Mouse (Mus musculus): ENCODE data around the gene Slbp.
A peak's percentile ranks its signal among the peaks of the same experiment; 100 is the strongest.

Gene Slbp

GRCm38 (mm10) chr5:33651921-33652782, at the start of gene Slbp:
TSS of gene Slbp (minus strand) at chr5:33652574.
- peak; percentile 93 for DNase-seq (ENCODE audit: low read depth, low spot score)

DNA sequence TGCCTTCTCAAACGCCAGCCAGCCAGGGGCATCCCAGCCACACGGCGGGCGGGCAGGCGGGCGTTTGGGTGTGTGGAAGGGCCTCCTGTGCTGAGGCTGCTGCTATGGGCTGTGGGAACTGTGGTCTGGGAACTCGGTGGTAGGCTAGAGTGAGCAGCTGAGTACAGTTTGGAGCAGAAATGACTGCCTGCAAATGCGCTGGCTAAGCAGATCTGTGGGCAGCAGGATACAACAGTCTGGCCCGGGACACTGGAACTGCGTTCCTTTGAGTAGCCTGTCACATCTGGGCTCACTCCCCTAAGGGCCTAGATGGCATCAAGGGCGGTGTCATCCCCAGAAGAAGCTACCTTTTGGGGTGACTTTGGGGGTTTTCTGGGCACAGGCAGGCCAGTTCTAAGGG, 49.5 kb upstream of the Slbp start:
- DNase-seq (ENCODE audit: low read depth, low spot score): no peak

DNA sequence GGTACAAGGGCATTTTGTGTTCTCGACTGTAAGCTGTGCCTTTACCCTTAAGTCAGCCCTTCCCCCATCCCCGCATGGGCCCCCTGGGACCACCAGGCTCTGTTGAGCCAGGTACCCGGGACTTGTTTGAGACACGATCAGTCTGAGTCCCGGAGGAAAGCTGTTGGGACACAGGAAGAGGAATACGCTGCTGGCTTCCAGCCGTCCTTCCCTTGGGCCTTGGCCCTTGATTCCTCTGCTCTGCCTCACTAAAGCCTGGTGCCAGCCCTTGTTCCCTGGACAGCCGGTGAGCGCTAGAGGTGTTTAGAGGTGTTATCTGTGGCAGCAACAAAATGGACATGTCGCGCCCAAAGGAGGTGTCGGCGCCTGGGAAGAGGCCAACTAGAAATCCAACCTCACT, 47.6 kb upstream of the Slbp start:
- no peak for DNase-seq (ENCODE audit: low read depth, low spot score)

DNA sequence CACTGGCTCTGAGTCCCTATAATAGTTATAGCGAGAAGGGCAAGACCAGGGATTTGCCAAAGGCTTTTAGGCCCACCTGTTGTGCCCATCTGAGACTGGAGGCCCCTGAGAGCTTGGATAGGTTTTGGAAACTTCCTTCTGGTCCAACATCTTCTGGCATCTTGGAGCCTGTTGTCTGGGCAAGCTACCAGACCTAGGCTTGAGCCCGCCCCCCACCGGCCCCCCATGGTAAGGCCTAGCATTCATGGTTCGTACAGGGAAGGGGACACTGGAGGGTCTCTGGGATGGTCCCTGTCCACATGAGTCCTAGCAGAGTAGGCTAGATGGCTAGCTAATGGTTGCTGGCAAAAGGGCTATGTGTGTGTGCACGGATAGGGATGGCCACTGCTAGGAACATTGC, 46.3 kb upstream of the Slbp start:
- DNase-seq (ENCODE audit: low read depth, low spot score): no peak

GRCm38 (mm10) chr5:33697947-33698512, 45.7 kb upstream of the Slbp start:
- no peak for DNase-seq (ENCODE audit: low read depth, low spot score)

DNA sequence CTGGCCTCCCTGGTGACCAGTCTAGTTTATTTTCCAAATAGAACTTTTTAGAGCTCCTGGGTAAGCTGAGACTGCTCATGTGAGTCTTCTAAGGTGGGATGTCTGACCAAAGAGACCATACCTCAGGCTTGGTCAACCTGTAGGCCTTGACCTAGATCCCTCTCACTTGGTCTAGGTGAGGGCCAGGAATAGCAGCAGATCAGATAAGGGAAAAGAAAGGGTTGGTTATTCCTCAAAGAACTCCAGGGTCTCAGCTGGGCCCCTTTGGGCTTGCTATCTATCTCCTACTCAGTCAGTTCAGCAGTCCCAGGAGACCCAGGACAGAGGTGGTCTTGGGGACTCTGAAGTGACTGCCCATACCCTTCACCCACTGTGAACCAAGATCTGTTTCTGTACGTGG, 45.2 kb upstream of the Slbp start:
- no peak for DNase-seq (ENCODE audit: low read depth, low spot score)

DNA sequence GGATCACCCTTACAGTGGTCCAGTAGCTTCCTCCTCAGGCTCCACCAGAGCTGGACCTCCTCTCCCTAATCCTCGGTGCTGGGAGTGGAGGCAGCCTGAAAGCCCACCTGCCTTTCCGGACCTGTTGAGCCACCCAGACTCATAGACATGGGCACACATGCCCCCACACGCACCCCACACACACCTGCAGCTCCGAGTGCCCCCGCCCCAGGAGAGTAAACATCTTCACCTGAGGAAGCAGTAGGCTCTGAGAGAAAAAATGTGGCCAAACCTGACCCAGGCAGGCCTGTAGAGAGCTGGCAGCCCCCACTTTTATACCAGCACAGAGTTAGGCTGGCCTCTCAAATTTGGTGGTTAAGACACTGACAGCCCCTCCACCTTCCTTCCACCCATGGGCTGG, 44.1 kb upstream of the Slbp start:
- no peak for DNase-seq (ENCODE audit: low read depth, low spot score)

- DNase-seq (ENCODE audit: low read depth, low spot score): no peak
Observed at GRCm38 (mm10) chr5:33695718-33696121, 43.3 kb upstream of the Slbp start.

DNA sequence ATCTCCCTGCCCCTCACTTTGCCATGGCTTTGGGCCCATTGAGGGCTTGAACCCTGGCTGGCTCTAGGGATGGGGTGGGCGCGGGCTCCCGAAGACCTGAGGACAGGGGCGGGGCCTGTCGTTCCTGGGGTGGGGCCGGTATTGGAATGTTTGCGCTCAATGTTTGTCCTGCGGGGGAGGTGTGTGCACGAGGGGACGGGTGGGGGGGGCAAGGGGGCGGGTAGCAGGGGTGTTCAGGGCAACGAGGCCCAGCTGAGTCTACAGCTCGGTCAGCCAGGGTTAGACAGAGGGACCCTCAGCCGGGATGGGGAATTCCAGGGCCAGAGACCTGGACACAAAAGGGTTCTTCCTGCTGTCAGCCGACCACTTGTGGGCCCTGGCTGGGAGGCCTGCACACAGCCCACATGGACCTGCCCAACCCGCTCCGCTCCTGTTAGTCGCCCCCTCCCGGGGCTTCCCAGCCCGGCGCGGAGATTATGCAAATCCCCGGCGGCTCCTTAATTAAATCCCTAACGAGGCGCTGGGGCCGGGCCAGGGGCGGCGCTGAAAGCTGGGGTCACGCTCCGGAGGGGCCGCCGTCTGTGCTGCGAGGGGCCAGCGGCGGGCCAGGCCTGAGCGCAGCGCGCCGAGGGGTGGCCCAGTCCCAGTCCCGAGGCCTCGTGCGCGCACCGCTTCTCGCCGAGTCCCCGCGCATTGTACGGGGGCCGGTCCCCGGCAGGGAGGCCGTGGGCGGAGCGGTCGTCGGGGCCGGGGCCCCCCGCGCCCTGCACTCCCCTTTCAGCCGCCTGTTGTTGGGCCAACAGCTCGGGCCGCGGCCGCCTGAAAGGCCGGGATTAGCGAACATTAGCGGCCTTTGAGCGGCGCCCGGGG, 42.7 kb upstream of the Slbp start:
- no peak for DNase-seq (ENCODE audit: low read depth, low spot score)

GRCm38 (mm10) chr5:33694461-33694847, 42.1 kb upstream of the Slbp start:
- DNase-seq (ENCODE audit: low read depth, low spot score): no peak

DNA sequence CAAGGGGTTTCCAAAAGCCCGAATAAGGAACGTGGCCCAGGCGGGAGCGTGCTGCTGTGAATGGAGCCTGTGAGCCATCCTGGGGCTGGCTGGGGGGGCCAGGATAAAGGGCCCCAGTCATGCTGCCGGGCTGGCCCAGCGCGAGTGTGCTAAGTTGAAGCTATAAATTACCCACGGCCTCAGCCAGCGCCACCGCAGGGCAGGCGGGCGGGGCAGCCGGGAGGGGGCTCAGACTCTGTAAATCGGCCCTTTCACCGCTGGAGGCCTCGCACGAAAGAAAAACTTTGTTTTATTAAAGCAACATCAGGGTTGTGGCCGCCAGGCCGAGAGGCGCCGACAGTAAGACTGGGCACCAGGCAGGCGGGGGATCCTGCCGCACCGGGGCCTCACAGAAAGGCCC, 40.0 kb upstream of the Slbp start:
- DNase-seq (ENCODE audit: low read depth, low spot score): no peak

DNA sequence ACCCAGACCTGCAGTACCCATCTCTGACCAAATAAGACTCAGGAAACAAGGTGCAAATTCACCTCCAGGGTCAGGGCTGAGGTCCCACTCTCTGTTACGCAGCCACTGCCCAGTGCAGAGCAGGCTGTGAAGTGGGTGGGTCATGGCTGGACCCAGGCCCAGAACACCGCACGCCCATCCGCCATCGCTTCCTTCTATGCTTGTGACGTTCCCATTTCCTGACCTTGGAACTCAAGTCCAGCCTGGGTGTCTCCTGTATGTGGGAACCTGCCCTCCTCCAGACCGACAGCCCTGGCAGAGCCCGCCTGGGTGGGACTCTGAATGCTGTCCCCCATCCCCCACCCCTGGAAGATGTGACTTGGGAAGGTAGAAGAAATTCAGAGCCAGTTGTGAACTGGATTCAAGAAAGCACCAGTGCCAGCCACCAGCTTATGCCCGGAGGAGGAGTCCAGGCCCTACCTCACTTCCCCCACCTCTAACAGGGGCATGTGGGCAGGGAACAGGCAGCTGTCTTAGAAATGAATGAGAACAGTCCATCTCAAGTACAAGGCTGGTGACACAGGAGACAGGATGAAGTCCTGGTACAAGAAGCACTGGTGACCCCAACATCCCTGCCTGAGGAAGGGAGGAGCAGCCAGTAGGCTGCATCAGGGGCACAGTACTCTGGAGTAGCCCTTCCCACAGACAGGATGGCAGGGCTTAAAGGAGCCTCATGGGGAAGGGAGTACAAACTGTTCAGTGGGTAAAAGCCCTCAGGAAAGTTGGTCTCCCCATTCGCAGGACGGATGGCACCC, 37.7 kb upstream of the Slbp start:
- DNase-seq (ENCODE audit: low read depth, low spot score): no peak

DNA sequence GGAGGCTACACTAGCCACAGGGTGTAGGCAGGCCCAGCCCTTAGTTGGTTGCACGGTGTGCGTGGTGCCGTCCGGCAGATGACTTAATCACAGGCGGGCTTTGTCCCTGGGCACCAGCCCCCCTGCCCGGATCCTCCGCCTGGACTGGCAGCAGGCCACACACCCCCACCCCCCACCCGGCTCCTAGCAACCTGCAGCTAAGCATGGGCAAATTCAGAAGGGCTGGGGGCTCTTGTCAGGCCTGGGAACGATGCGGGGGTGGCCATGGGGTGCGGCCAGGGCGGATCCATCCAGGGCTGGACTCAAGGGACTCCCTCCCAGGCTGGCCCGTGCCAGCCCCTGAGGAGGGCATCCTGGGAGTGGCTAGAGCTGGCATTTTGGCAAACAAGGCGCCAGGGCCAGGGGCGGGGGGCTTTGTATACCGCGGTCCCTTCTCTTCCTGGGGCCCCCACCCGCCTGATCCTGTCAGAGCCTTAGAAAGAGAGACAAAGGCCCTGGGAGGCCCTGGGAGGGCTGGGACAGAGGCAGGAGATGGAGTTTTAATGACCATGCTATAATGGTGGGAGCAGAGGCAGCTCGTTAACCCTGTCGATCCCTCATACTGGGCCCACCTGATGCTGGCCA, 37.0 kb upstream of the Slbp start:
- DNase-seq (ENCODE audit: low read depth, low spot score): no peak

DNA sequence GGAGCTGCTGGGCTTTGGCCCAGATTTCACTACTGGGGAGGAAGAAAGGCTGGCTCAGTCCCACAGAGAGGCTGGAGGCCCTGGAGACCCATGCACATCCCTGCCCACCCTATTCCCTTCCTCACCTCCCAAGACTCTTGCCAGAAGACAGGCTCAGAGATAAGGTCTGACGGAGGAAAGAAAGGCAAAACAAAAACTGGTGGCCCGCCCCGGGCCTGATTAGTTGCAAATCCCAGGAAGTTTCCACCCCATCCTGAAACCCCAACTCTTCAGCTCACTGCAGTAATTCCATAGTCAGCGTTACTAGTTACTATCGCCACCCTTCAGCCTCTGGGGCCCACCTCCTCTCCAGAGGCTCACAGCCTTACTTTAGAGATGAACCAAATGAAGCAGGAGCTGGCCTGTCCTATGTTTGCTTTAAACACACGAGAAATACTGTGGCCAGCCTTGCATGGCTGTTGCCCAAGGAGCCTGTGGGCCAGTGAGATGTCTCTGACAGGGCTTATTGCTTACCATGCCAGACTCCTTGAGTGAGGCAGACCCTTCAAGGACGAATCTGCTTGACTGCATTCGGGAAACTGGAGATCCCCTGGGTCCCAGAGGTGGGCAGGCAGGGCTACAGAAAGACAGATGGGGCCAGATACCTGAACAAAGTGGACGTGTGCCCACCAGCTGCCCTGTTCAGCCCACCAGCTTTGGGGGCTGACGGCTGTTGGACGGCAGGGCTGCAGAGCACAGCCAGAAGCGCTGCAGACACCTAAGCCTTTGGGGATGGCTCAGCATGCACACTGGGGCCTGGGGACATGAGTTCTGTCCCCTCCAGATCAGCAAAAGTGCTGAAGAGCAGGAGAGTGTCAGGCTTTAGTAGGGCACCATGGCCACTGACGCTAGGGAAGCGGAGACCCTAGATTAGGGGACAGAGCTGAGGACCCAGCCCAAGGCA, 36.2 kb upstream of the Slbp start:
- DNase-seq (ENCODE audit: low read depth, low spot score): no peak

DNA sequence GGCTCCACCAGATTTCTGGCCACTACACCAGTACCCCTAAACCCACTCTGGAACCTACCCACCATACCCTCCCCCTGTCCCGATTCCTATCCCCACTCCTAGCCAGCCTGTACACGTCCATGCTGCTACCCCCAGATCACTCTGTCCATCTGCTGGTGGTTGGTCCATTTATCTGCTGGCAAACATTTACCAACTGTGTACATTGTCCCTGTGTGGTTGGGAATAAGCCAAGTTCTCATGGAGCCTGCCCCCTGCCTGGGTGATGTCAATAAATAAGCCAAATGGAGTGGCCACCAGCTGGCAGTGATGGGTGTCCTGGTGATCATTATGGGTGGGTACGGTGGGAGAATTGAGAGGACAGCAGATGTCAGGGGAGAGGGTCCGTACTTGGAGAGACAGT, 34.8 kb upstream of the Slbp start:
- no peak for DNase-seq (ENCODE audit: low read depth, low spot score)

- DNase-seq (ENCODE audit: low read depth, low spot score): no peak
Observed at GRCm38 (mm10) chr5:33684932-33685331, 32.6 kb upstream of the Slbp start.

DNA sequence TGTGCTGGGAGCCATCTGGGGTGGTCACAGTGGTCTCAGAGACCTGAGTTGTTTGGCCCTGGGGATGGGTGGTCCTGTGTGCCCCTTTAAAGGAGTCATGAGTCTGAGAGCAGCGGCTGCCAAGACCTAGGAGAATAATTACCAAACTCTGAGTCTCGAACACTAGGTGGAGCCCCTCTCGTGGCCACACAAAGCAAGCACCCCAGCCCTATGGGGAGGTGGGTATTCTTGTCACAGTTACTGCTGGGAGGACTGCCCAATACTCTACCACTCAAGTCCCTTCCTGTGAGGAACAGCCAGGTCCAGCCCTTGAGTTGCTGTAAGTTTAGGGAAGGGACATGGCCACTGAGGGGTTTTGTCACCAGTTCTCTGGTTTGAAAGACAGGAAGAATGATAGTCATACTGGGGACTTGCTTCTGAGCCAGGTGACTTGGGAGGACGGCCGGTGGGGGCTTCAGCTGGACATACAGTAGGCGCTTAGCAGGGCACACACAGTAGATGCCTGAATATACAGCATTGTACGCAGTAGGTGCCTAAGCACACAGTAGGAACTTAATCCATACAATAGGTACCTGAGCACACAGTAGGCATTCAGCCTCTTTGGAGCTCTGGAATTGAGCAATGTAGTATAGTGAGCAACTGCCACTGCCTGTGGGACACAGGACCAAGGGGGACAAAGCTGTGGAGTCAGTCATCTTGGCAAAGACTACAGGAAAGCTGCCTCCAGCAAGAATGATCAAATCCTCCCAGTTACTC, 31.7 kb upstream of the Slbp start:
- DNase-seq (ENCODE audit: low read depth, low spot score): peak; percentile 40

GRCm38 (mm10) chr5:33682963-33683362, 30.6 kb upstream of the Slbp start:
- DNase-seq (ENCODE audit: low read depth, low spot score): no peak
